Mouse (Mus musculus): Measurements from ENCODE around the gene Gpr171. TPM values are rescaled to one million over a fixed set of nuclear protein-coding genes. Genes with fewer than 3 reads are reported as not detected.
"Not testable (repeated sequence)": the region's sequence is repeated elsewhere in the genome, so short reads cannot be mapped to it uniquely, and the experiment has no call there.

Gene Gpr171
- polyA plus RNA-seq, 1 experiment: 1.6 TPM

DNA sequence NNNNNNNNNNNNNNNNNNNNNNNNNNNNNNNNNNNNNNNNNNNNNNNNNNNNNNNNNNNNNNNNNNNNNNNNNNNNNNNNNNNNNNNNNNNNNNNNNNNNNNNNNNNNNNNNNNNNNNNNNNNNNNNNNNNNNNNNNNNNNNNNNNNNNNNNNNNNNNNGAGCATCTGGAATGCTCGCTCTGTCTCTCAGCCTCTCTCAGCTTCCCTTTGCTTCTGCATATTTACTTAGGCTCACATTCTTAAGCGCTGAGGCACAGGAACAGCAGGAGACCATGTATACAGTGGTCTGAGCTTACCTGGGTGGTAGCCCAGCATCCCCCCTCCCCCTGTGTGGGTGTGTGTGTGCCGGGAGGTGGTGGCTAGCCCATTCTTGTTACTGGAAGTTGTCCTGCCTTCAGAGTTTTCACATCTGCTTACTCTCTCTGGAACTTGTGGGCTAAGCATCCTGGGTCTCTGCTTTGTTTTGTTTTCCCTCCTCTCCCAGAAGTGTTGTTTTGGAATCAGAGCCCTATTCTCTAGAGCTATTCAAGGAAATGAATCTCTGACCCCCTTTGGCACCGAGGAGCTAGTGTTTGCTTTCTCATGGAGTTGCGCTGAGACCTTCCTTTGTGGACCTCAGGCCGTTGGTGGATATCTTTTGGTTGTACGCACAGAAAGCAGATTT, 19.6 kb upstream of the Gpr171 start:
- WGBS: 38% methylated on average over 7 of the region's 7 CpGs

GRCm38 (mm10) chr3:59113973-59114517, 12.4 kb upstream of the Gpr171 start:
- no peak for DNase-seq (ENCODE audit: low read depth, low spot score)
- WGBS: 79% methylated on average over 8 of the region's 8 CpGs

More for the DNA sequence above, 19.6 kb upstream of the Gpr171 start:
- no peak for DNase-seq (ENCODE audit: low read depth, low spot score)

- DNase-seq (ENCODE audit: low read depth, low spot score): not testable (repeated sequence)
- WGBS: 95% methylated on average over 4 of the region's 4 CpGs
These were observed 11.7 kb upstream of the Gpr171 start for GRCm38 (mm10) chr3:59113291-59113690.

DNA sequence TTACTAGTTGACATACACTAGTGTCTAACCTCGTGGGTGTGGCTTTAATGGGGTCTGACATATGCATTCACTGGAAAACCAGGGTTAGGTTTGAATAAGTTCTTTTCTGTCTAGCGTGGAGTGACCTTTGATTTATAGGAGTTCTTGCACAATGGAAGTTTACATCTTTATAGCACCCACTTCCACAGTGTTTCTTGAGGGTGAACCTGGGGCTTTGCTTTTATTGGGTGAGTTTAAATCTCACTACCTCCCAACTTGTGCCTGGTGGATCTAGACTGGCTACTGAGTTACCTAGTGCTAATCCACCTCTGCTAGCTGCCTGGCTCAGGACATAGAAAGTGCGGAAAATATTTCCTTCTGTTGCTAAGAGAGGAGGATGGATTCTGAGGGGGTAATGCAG, 10.3 kb upstream of the Gpr171 start:
- peak; percentile 48 for DNase-seq (ENCODE audit: low read depth, low spot score)
- 28% methylated on average over 3 of the region's 3 CpGs for WGBS

- WGBS: 98% methylated on average over 3 of the region's 3 CpGs
These were observed 8.2 kb upstream of the Gpr171 start for GRCm38 (mm10) chr3:59109834-59110233.

GRCm38 (mm10) chr3:59107439-59107838, 5.8 kb upstream of the Gpr171 start:
- WGBS: 93% methylated on average over 4 of the region's 4 CpGs

More at GRCm38 (mm10) chr3:59109834-59110233, 8.2 kb upstream of the Gpr171 start:
- not testable (repeated sequence) for DNase-seq (ENCODE audit: low read depth, low spot score)

DNA sequence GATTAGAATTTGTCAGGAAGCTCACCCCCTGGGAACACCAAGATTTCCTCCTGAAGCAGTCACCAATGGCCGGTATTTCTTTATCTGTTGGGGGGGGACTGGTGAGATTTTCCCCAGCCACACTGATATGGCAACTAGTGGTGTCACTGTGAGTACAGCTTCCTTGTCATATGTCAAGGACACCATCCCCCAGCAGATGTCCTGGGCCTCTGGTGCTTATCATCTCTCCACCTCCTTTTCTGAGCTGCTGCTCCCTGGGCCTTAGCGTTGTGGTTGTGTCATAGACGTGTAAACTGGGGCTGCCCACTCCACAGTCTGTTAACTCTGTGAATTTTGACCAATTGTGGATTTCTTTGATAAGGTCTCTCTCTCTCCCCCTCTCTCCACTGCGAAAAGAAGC, 2.8 kb upstream of the Gpr171 start:
- no peak for DNase-seq (ENCODE audit: low read depth, low spot score)
- WGBS: 73% methylated on average over 4 of the region's 4 CpGs

More at GRCm38 (mm10) chr3:59107439-59107838, 5.8 kb upstream of the Gpr171 start:
- DNase-seq (ENCODE audit: low read depth, low spot score): no peak

GRCm38 (mm10) chr3:59102146-59102545, 525 bp upstream of the Gpr171 start:
- WGBS: 89% methylated on average over 2 of the region's 2 CpGs

GRCm38 (mm10) chr3:59098540-59098939, 3.1 kb downstream of the Gpr171 start:
- 87% methylated on average over 10 of the region's 10 CpGs for WGBS
- no peak for DNase-seq (ENCODE audit: low read depth, low spot score)

More at GRCm38 (mm10) chr3:59102146-59102545, 525 bp upstream of the Gpr171 start:
- no peak for DNase-seq (ENCODE audit: low read depth, low spot score)

GRCm38 (mm10) chr3:59097421-59097820, 4.2 kb downstream of the Gpr171 start:
- no peak for DNase-seq (ENCODE audit: low read depth, low spot score)

GRCm38 (mm10) chr3:59092702-59093101, 8.9 kb downstream of the Gpr171 start:
- WGBS: 85% methylated on average over 11 of the region's 11 CpGs
- no peak for DNase-seq (ENCODE audit: low read depth, low spot score)

More at GRCm38 (mm10) chr3:59097421-59097820, 4.2 kb downstream of the Gpr171 start:
- 87% methylated on average over 6 of the region's 6 CpGs for WGBS

DNA sequence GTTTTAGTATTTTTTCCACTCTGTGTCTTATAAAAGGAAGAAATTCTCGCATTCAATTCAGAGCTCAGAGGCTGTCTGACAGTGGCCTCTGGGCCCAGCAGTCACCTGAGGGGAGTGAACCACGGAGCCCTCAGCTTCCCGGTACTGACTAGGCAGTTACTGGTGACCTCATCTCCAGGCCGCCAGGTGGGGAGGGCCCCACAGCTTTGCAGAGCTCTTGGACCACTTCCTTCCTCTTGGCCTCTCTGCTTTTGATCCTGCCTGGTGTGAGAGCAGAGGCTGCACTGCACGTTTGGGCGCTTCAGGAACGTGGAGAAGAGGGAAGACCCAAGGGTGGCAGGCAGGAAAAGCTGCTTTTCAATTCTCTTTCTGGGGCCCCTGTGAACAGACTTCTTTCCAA, 20.7 kb downstream of the Gpr171 start:
- DNase-seq (ENCODE audit: low read depth, low spot score): no peak
- 15% methylated on average over 7 of the region's 7 CpGs for WGBS

GRCm38 (mm10) chr3:59080293-59080916, 21.2 kb downstream of the Gpr171 start:
- WGBS: 56% methylated on average over 6 of the region's 6 CpGs
- DNase-seq (ENCODE audit: low read depth, low spot score): no peak

- DNase-seq (ENCODE audit: low read depth, low spot score): peak; percentile 10
- WGBS: 41% methylated on average over 4 of the region's 4 CpGs
These were observed 22.3 kb downstream of the Gpr171 start for GRCm38 (mm10) chr3:59079327-59079726.

DNA sequence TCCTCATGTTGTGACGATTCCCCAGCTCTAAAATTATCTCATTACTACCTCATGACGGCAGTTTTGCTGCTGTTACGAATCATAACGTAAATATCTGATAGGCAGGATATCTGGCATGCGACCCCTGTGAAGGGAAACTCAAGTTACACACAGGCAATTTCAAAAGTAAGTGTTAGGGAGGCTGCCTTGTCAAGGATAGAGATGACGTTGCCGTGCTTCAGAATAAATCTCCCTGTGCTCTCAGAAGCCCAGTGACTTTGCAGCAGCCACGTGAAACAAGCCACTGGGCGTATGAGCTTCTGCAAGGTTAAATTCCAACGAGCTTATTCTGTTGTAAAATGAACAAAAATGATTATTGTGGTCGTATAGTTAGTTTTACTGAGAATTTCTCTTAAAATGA, 23.0 kb downstream of the Gpr171 start:
- no peak for DNase-seq (ENCODE audit: low read depth, low spot score)
- WGBS: 55% methylated on average over 11 of the region's 11 CpGs

GRCm38 (mm10) chr3:59077278-59077677, 24.3 kb downstream of the Gpr171 start:
- WGBS: 22% methylated on average over 4 of the region's 4 CpGs
- DNase-seq (ENCODE audit: low read depth, low spot score): no peak

- DNase-seq (ENCODE audit: low read depth, low spot score): not testable (repeated sequence)
- WGBS: 49% methylated on average over 1 of the region's 1 CpGs
These were observed 32.5 kb downstream of the Gpr171 start for GRCm38 (mm10) chr3:59069071-59069470.

GRCm38 (mm10) chr3:59066558-59067294, 34.9 kb downstream of the Gpr171 start:
- DNase-seq (ENCODE audit: low read depth, low spot score): no peak
- 67% methylated on average over 8 of the region's 8 CpGs for WGBS

DNA sequence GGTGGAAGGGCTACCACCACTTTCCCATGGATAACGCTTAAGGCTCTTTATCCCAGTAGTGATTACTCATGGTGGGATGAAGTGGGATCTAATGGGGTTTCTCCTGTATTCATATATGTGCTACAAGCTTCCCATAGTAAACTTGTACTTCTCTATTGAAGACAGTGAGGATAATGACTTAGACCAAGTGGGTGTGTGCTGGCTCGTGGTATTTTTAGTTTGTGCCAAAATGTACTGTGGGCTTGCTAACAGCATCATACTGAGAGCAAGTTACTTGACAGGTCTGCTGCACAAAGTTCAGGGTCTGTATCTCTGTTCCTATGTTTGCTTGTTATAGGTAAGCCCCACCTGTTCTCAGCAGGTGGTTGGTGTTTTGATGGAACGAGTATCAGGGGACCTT, 35.7 kb downstream of the Gpr171 start:
- WGBS: 72% methylated on average over 3 of the region's 3 CpGs
- no peak for DNase-seq (ENCODE audit: low read depth, low spot score)

DNA sequence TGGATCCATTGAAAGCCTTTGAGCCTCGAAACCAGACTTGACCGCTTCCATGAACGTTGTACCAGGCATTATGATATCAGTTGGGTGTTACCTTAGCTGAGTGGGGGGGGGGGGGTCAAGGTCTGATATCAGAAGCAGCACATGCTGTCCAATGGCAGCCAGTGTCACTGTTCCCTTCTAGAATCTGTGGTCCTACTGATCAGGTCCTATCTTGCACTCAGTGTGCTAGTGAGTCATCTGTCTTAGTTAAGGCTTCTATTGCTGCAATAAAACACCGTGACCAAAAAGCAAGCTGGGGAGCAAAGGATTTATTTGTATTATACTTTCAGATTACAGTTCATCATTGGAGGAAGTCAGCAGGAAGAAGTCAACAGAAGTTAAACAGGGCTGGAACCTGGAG, 38.2 kb downstream of the Gpr171 start:
- WGBS: 50% methylated on average over 4 of the region's 4 CpGs
- DNase-seq (ENCODE audit: low read depth, low spot score): no peak
